Mouse (Mus musculus) layer of hippocampus, postnatal 36 days (tissue): ENCODE data around the gene Ckap2l. TPM values are rescaled to one million over a fixed set of nuclear protein-coding genes. Genes with fewer than 3 reads are reported as not detected.

Experiments used
- DNase-seq, 2 experiments: peaks; one replicate each; pipeline ENCODE4 v3.0.0; 2022
- total RNA-seq, 2 experiments: library from RNA; stranded (reverse); gene quantifications; 2 replicates each; pipeline ENCODE4 v1.2.3; 2021

The Ckap2l gene
- under 1 TPM; 0.43 to 0.52 TPM for total RNA-seq

DNA sequence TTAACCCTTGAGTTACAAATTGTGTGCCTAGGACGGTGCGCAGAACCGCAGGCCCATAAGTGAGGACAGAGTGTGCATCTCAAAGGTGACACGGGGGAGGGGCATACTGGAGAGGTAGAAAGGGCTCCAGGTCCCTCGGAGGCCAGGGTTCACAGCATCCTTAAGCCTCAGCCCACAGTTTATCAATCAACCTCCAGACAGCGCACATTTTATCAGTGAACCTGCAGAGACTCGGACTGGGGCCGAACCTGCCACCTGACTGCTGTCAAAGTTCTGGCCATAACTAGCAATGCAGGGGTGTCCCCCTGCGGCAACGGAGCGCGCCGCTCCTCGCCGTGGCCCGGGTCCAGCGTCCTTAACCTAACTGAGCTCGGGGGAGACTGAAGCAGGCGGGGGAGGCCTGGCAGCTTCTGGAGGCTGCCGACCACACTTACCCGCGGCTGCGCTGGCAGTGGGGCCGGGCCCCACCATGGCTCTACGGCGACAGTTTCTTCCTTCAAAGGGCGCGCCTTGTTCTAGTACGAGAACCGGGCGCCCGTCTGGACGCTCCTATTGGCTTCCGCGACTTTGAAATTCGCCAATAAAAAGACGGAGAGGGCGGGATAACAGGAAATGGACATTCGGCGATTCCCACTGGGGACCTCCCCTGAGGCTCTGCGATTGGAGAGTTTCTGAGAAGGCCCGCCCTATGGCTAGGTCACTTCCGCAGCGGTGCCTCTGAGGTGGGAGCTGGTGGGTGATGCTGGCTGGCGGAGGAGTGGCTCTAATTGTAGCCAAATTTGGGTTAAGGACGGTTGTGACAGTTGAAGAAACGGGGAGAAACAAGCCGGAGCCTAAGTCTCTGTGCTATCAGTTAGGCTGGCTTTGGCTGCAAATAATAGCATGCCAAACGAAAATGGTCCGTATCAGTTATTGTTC, at the start of gene Ckap2l:
TSS of gene Ckap2l (minus strand) at position 542 of the 918 bp plus-strand sequence.
- peak; percentile 98 for DNase-seq

DNA sequence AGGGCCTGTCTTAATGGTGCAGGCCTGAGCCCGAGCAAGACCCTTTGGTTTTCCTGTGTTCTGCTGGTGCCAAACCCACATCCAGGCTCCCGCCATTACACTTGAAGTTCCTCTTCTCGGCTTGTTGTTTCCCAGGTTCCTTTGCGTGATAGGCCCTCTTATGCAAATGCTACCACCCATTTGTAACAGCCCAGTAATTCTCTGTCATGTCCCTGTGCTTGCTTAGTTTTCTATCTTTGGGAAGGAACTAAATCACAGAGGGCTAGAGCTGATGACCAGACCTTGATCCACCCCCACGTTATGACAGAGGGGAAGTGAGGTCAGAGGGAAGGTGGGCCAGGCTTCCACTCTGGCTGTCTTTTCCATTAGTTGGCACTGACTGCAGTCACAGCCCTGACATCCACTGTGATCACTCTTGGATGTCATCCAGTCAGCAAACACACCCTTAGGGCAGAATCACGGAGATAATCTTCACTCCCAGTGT, 41.2 kb upstream of the Ckap2l start:
- no peak for DNase-seq

DNA sequence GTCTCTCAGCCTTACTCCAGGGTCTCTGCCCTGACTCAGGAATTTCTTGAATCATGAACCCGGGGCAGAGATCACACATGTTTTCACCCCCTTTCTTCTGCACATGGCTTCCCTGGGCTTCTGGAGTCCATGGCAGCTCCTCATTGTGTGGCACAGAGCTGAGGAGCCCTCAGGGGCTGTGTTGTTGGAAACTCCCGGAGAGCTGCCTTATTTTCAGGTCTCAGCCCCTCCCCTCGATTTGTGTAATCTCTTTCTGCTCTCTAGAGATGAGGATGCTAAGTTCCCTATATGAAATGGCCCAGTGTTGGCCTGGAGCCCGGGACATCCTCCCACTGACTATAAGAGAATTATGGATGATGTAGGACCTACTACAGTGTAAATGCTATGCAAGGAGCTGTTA, 36.5 kb upstream of the Ckap2l start:
- DNase-seq, result no peak

DNA sequence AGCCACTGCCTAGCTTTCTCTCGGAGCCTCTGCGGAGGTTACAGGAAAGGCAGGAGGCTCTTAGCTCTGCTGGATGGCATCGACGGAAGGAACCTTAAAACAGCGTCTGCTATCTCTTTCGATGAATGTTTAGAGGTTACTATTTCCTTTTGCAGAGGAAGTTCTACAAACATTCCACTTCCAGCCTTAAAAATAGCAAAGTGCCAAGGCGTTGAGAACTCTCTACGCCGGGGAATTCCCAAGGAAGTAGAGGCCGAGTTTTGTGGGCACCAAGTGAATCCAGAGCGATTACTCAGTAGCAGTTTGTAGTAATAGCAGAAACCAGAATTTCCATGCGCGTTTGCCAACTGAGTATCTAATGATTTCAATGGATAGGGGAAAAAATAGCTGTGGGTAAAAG, 33.5 kb upstream of the Ckap2l start:
- no peak for DNase-seq

DNA sequence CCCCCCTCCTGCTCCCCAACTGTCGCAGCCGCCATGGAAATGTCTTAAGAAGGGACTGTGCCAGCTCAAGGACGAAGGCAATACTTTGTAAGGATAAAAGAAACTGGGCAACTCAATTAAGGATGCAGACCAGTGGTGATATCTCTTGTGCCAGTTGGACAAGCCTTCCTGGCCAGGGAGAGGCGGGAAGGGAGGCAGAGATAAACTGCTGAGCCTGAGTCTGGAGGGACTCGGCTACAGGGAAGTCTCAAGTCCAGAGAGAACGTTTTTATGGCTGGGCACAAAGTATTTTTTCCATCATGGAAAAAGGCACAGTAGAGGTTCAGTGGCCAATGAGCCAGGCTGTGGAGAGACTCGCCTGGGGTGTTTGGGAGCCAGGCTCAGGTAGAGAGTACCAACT, 33.0 kb upstream of the Ckap2l start:
- no peak for DNase-seq

DNA sequence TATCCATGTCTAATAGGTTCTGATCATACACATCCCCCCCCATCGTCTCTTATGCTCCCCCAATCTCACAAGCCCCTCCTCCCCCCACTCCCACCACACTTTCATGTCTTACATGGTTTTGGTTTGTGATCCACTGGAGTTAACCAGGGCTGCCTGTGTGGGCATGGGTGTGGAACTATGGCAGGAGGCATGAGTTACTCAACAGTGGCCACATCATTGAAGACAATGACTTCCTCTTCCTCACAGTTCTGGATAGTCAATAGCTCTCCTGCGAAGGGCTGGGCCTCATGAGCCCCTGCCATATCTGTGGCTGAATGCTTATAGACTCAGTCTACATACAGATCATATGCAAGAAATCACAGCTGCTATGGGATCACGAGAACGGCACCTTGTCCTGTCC, 31.2 kb upstream of the Ckap2l start:
- DNase-seq, result no peak

DNA sequence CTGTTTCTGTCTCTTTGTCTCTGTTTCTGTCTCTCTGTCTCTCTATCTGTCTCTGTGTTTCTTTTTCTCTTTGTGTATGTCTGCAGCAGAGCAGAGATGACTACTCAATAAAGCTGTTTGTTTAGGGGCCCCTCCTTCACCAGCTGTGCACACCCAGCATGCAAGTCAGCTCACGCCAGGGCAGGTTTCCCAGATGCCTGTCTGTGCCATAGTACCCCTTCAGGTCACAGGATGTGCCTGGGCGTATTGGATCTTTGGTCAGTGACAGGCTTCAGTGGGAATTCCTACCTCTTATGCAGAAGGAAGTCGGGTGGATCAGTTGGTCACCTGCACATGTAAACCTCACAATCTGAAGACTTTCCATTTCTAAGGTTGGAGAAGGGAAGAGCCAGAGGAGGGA, 27.2 kb upstream of the Ckap2l start:
- DNase-seq, result no peak

DNA sequence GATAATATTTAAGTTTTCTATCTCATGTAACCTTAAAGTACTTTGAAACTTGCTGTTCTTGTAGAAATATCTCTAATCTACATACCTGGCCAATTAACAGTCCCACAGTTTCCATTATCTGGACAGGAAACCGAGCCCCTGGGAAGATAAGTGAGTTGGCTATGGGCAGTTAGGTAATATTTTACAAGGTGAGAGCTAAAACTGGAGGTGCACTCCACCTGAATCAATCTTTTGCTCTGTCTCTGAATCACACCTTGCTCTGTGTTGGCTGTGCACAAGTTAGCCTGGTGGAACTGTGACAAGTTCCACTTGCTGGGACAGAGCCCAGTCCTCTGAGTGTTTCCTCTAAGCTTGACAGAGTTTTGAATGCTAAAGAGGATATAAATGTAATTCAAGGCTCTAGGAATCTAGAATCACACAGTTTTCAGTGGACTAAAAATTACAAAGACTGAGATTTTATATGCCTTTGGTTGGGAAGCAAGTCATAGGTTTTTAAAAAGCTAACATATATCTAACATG, 25.2 kb upstream of the Ckap2l start:
- DNase-seq, result no peak

DNA sequence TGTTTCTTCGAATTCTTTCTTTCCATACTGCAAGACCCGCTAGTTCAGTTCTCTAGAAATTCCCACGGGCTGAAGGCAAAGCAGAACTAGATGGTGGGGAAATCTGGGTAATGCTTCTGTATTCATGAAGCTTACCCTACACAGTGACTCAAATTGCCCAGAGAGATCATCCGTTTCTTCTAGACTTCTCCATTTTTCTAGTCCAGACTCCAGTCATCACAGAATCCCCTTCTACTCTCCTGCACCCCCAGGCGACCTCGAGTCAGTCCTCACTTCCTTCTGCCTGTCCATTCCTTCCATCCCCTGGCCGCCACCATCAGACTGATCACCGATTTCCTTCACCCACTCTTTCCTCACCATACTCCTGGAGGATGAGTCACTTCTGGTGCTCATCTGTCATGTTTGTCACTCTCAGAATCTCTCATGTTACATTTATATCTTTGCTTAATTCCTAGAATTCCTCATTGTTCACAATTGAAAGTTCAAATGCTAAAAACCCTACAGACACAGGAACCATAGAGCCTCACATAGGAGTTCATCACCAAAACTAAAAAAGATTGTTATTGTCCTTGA, 23.1 kb upstream of the Ckap2l start:
- DNase-seq, result peak; percentile 8 to 13

DNA sequence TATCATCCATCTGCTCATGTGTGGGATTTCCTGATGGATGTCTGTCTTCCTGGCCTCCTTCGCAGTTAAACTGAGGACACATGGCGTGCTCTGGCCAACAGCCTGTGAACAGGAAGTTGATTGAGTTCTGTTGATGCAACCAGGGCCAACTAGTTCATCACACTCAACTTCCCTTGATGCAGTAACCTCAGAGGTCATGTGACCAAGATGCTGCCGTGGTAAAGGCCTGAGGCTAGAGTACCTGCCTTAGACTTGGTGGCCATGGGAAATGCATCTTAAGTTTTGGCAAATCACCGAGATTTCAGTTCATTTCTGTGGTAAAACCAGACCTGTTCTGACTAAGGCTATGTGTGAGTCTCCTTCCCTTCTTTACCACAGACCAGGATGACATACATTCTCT, 18.8 kb upstream of the Ckap2l start:
- DNase-seq, result no peak

DNA sequence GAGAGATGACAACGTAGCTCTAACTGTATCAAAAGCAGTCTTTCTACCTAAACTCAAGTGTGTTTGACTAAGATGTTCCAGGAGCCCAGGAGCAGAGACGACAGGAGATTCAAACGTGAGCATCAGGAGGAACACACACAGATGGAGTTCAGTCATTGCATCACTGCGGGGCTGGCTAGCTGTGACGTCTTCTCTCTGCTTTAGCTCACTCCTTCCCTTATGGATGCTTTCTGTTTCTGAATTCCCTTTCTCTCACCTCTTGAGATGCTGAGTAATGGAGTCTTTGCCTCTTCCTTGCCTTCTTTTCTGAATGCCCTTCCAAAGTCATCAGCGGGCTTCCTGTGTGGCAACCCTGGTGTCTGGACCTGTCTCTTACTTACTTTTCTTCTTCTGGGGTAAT, 17.9 kb upstream of the Ckap2l start:
- no peak for DNase-seq

DNA sequence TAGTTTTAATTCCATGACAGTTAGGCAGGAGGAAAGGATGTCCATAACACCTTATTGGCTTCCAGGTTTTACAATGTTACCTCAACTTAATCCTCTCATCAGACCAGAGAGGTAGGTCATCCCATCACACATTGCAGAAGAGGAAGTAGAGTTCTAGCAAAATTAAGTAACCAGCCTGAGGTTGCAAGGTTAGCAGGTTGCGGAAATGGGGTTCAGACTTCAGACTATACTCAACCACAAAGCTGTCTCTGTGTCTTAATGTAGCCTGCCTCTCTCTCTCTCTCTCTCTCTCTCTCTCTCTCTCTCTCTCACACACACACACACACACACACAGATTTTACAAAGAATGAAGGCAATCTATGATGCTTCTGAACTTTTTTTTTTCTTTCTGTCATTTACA, 16.9 kb upstream of the Ckap2l start:
- DNase-seq, result no peak

DNA sequence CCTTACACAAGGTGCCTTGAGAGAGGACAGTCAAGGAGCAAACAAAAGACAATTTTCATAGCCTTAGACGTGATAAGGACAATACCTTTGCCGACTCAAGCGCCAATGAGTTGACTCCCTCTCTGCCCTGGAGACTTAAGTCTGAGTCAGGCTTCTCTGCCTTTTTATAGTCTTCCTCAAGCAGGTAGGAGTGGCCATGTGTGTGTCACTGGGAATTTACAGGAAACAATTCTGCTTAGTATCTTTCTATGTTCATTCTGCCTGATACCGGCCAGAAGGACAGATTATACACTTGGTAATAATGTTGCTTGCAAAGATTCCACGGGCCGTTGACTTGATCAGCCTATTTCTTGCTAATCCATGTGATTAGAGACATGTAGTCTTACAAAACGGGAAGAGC, 12.8 kb upstream of the Ckap2l start, which contains the start of gene Il1a:
TSS of gene Il1a (minus strand) at position 137 of the 400 bp plus-strand sequence.
- no peak for DNase-seq

DNA sequence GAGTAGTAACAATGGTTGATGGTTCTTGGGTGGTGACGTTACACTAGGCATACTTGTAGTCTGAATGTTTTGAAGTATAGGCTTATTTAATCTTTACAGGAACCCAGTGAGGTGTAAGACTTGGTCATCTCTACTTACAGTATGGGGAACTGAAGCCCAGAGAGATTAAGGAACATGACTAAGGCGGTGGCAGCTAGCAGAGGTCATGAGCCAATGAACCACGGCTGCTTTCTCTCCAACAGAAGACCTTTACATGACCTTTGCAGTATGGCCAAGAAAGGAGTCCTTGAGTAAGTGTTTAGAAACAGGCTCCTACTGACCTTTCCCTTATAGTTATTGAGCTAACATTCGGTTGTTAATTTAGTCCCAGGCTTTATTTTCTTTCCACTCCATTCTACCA, 9.0 kb upstream of the Ckap2l start:
- DNase-seq, result no peak

DNA sequence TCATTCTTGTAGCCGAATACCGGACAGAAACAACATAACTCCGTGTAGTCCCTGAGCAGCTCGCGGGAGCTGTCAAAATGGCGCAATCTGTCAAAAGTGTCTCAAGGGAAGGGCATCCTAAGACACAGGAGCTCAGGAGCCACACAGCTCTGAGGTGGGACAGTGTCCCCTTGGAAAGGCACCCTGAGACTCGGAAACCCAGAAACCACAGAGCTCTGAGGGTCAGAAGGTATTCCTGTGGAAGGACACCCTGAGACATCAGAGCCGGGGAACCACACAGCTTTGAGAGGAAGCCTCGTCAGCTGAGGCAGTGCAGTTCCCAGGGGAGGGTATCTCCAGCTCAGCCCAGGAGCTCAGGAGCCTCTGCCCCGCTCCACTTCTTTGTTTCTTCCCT, 574 bp upstream of the Ckap2l start:
- no peak for DNase-seq

DNA sequence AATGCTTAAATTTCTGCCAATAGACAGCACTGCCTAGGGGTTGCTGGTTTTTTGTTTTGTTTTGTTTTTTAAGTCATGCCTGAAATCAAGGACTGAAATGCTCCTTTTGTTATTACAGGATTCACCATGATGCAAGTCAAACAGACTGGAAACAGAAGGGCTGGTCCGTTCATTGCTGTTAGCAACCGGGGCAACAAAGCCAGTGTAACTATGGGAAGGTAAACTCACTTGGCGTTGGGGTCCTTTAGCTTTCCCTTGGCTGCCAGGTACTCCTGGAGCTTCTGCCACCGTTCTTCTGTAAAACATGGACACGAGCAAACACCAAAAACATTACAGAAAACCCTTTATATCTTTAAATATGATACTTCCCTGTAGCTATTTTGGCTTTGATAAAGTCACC, 926 bp downstream of the Ckap2l start:
- no peak for DNase-seq

DNA sequence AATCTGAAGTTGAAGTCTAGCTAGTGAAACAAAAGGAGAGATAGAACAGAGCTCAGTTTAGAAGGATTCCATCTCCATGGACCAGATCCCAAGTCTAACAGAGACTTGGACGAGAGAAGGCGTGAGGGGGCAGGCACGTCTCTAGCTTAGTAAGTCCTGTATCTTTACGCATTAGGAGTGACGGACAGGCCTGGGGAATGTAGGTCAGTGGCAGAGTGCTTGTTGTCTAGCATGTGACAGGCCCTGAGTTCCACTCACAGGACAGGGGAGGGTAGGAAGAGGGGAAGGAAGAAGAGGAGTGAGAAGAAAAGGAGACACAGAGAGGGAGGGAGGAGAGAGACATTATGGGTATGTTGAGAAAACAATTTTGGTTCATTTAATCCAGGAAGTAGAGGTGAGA, 1.9 kb downstream of the Ckap2l start:
- DNase-seq, result no peak

DNA sequence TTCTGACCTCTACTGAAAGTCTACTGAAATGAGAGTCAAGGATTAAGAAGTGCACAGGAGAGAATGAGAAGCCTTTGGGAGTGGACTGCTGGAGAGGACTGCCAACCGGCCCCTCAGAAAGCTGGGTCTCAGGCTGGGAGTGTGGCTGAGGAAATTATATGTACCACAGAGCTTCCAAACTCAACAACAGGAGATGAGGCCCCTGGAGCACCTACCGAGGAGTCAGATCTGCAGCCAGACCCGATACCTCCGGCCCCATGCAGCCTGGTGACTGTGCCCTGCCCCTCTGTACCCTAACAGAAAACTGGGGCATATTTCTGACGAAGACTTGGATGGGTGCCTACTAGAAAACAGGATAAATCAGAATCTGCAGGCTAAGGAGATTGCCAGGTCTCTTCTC, 23.2 kb downstream of the Ckap2l start:
- no peak for DNase-seq

DNA sequence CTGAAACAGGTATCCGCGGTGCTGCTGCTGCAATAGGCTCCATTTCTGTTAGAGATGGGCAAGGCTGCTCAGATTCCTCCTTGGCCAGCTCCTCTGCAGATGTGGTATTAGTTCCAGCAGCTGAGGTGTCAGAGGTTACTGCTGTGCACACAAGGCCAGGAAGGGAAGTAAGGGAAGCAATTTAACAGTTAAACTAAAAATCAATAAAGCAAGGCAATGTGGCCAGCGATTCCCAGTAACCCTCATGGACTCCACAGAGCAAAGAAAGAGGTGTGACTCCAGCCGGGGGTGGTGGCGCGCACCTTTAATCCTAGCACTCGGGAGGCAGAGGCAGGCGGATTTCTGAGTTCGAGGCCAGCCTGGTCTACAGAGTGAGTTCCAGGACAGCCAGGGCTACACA, 26.4 kb downstream of the Ckap2l start:
- DNase-seq, result no peak

DNA sequence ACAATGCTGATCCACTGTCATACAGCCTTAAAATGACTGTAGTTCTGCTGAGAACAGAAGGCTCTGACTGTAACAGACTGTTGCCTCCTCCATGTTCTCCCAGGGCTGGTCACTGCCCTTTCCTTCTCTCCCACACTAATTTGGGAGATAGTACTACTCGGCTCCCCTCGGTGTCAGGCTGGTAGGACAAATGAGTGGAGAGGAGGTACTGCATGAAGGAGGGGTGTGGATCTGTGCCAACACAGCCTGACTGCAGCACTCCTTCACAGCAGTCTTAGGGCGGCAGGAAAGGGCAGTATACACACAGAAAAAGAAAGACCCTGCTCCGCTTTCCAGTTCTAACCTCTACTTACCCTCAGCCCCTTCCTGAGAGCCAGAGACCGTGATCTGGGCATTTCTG, 27.0 kb downstream of the Ckap2l start:
- DNase-seq, result no peak

DNA sequence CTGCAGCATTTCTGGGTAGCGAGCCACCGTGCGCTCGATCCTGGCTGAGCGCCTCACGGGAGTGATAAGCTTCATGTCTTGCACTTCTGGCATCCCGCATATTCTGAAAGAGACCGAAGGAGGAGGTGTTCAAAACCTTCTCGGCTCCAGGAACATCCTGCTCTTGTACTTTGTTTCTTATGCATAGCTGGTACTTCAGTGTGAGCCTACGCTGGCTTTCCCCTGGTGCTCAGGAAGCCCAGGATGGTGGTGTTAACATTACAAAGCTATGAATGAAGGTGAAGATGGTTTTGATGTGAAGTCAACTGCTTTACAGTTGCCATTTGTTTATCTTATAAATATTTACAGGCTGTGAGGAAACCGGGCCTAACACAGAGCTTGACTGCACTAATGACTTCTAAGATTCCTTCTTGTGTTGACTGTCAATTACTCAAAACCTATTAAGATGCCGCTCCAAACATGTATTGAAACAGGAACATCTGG, 27.8 kb downstream of the Ckap2l start:
- DNase-seq, result no peak

DNA sequence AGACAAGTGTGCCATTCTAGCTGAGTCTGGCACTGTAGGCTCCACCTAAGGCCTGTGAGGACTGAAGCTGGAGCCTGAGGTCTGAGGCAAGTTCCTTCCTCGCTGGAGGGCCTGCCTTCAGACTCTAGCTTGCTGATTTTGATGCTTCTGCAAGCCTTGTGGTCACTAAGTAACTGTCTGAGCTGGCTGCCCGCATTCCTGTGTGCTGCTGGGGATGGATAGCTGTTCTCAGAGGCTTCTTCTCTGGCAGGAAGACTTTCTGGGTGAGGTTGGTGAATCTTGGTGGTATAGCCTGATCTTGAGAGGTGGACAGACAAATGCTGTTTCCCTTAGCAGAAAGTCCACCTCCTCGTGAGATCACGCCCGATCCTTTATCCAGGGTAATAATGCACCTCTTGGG, 29.3 kb downstream of the Ckap2l start:
- DNase-seq, result no peak

DNA sequence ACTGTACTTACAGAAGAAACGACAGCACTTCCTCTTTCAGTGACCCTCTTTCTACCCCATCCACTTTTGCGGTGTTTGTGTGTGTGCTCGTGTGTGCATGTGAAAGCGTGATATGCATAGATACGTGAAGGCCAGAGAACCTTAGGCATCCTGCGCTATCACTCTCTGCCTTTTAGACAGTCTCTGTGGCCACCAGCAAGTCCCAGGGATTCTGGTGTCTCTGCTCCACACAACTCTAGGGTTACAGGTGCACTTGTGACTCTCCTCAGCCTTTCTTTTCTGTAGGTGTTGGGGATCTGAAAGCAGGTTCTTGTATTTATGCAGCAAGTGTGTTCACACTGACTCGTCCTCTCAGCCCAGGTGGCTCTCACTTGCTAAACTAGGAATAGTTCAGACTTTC, 31.7 kb downstream of the Ckap2l start:
- no peak for DNase-seq

DNA sequence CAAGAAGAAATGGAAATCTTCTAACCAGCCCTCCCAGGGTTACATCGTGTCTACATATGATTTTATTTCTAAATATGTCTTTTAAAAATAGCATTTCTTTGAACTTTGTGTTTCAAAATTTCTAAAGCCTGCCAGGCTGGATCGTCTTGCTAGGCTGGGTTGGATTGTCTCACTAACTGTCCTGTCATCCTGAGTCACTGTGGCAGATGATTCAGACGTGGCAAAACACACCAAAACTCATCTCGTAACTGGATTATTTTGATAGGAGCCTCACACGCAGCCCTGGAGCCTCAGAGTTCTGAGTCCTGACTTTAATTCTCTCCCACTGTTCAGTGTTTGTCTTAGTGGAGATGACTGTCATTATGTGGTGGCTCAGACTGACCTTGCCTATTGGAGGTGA, 33.9 kb downstream of the Ckap2l start:
- no peak for DNase-seq
